Mouse (Mus musculus) heart, postnatal 10 days (tissue): Measurements from ENCODE around the gene Sh3rf1. TPM values are rescaled to one million over a fixed set of nuclear protein-coding genes. Genes with fewer than 3 reads are reported as not detected.

Experiments used
- DNase-seq, 2 experiments: peaks; one replicate each; pipeline ENCODE4 v3.0.0; 2021
- intact Hi-C: fragments of 180-260 bp; cut with DNase I; formaldehyde crosslinking; loops from one replicate; pipeline ENCODE4 v1.15.1; 2025
- total RNA-seq, 2 experiments: library from RNA; stranded (reverse); gene quantifications; 2 replicates each; pipeline ENCODE4 v1.2.3; 2021

Gene Sh3rf1
- total RNA-seq, 2 experiments from 2014 or later, result 9.4 to 9.8 TPM

GRCm38 (mm10) chr8:61316012-61316767 is 92.5 kb downstream of the Sh3rf1 start:
- DNase-seq, result peak; percentile 11 to 23
- intact Hi-C loops, result loop anchor here (2.0 kb wide), 1 partner anchor 91 kb away; no protein-coding TSS in a partner anchor

GRCm38 (mm10) chr8:61316813-61317534 is 93.3 kb downstream of the Sh3rf1 start:
- intact Hi-C loops, result loop anchor here (2.0 kb wide), 1 partner anchor 92 kb away; no protein-coding TSS in a partner anchor
- peak; percentile 36 to 42 for DNase-seq

GRCm38 (mm10) chr8:61317535-61318136 is 94.0 kb downstream of the Sh3rf1 start:
- intact Hi-C loops, result loop anchor here (2.0 kb wide), 1 partner anchor 93 kb away; no protein-coding TSS in a partner anchor

GRCm38 (mm10) chr8:61321216-61321615 is 97.5 kb downstream of the Sh3rf1 start:
- DNase-seq, result no peak
- intact Hi-C loops, result no loop called here

More at GRCm38 (mm10) chr8:61317535-61318136, 94.0 kb downstream of the Sh3rf1 start:
- no peak for DNase-seq

GRCm38 (mm10) chr8:61321780-61322179 is 98.1 kb downstream of the Sh3rf1 start:
- DNase-seq, result no peak
- intact Hi-C loops, result no loop called here

GRCm38 (mm10) chr8:61322462-61322861 is 98.8 kb downstream of the Sh3rf1 start:
- no peak for DNase-seq
- intact Hi-C loops, result no loop called here

GRCm38 (mm10) chr8:61324363-61324914 is 100.8 kb downstream of the Sh3rf1 start:
- no peak for DNase-seq
- intact Hi-C loops, result no loop called here

GRCm38 (mm10) chr8:61325014-61325715 is 101.5 kb downstream of the Sh3rf1 start:
- no peak for DNase-seq
- intact Hi-C loops, result no loop called here

- intact Hi-C loops, result no loop called here
- DNase-seq, result no peak
Measured at GRCm38 (mm10) chr8:61326281-61326680, 102.6 kb downstream of the Sh3rf1 start.

- intact Hi-C loops, result no loop called here
- DNase-seq, result no peak
Measured at GRCm38 (mm10) chr8:61327333-61327732, 103.7 kb downstream of the Sh3rf1 start.

GRCm38 (mm10) chr8:61339629-61340028 is 116.0 kb downstream of the Sh3rf1 start:
- no peak for DNase-seq
- intact Hi-C loops, result no loop called here

GRCm38 (mm10) chr8:61340283-61340984 is 116.8 kb downstream of the Sh3rf1 start:
- DNase-seq, result no peak
- intact Hi-C loops, result no loop called here

GRCm38 (mm10) chr8:61341587-61342441 is 118.1 kb downstream of the Sh3rf1 start:
- intact Hi-C loops, result no loop called here

GRCm38 (mm10) chr8:61342473-61343026 is 118.9 kb downstream of the Sh3rf1 start:
- no peak for DNase-seq
- intact Hi-C loops, result no loop called here

More at GRCm38 (mm10) chr8:61341587-61342441, 118.1 kb downstream of the Sh3rf1 start:
- DNase-seq, result no peak

- intact Hi-C loops, result no loop called here
Measured at GRCm38 (mm10) chr8:61344435-61344834, 120.8 kb downstream of the Sh3rf1 start.

GRCm38 (mm10) chr8:61346941-61347340 is 123.3 kb downstream of the Sh3rf1 start:
- intact Hi-C loops, result no loop called here
- DNase-seq, result no peak

More at GRCm38 (mm10) chr8:61344435-61344834, 120.8 kb downstream of the Sh3rf1 start:
- no peak for DNase-seq

- intact Hi-C loops, result no loop called here
- DNase-seq, result no peak
Measured at GRCm38 (mm10) chr8:61347526-61347925, 123.9 kb downstream of the Sh3rf1 start.

GRCm38 (mm10) chr8:61348029-61348428 is 124.4 kb downstream of the Sh3rf1 start:
- intact Hi-C loops, result no loop called here
- DNase-seq, result no peak
